Mouse (Mus musculus): ENCODE results near the gene Skor1. TPM values are rescaled to one million over a fixed set of nuclear protein-coding genes. Genes with fewer than 3 reads are reported as not detected.
A peak's percentile ranks its signal among the peaks of the same experiment; 100 is the strongest.

Skor1 gene
- polyA plus RNA-seq, 1 experiment from 2014 or later, result not detected

- Histone ChIP-seq H3K36me3 (ENCODE audit: control insufficient read depth, insufficient read depth, low read length) (no peaks in the 10 kb centered on the region), H3K4me1 (ENCODE audit: control insufficient read depth, insufficient read depth, low read length) (no peaks in the 10 kb centered on the region), H3K27me3 (ENCODE audit: control insufficient read depth, insufficient read depth, low read length) (no peaks in the 10 kb centered on the region), H3K4me2 (replicated peaks; ENCODE audit: low read depth, low read length) (no peak overlapping the region), H3K27ac (ENCODE audit: low read length) (no peak overlapping the region), H3K9me3 (ENCODE audit: control insufficient read depth, low read depth, low read length) (no peaks in the 10 kb centered on the region), H3K4me3 (ENCODE audit: low read depth, low read length) (no peak overlapping the region), H3K9ac (replicated peaks; ENCODE audit: low read depth, low read length) (no peak overlapping the region)
- 61% methylated on average over 5 of the region's 5 CpGs for WGBS
- no peak for ATAC-seq (ENCODE audit: insufficient number of reproducible peaks, insufficient read depth, low FRiP score, low read depth)
These were observed 30.4 kb downstream of the Skor1 start for GRCm38 (mm10) chr9:63118385-63118784.

GRCm38 (mm10) chr9:63112514-63112913, 36.2 kb downstream of the Skor1 start:
- Histone ChIP-seq H3K4me3 (ENCODE audit: low read depth, low read length) (no peak overlapping the region), H3K27ac (ENCODE audit: low read length) (no peak overlapping the region), H3K36me3 (ENCODE audit: control insufficient read depth, insufficient read depth, low read length) (no peaks in the 10 kb centered on the region), H3K9me3 (ENCODE audit: control insufficient read depth, low read depth, low read length) (no peaks in the 10 kb centered on the region), H3K4me2 (replicated peaks; ENCODE audit: low read depth, low read length) (no peak overlapping the region), H3K4me1 (ENCODE audit: control insufficient read depth, insufficient read depth, low read length) (peaks cover 15% of the 10 kb centered on the region), H3K27me3 (ENCODE audit: control insufficient read depth, insufficient read depth, low read length) (no peaks in the 10 kb centered on the region), H3K9ac (replicated peaks; ENCODE audit: low read depth, low read length) (no peak overlapping the region)
- 53% methylated on average over 3 of the region's 3 CpGs for WGBS
- ATAC-seq (ENCODE audit: insufficient number of reproducible peaks, insufficient read depth, low FRiP score, low read depth), result no peak

- Histone ChIP-seq H3K4me2 (replicated peaks; ENCODE audit: low read depth, low read length) (peak overlapping the region; percentile 65), H3K27ac (ENCODE audit: low read length) (peak overlapping the region; percentile 99), H3K36me3 (ENCODE audit: control insufficient read depth, insufficient read depth, low read length) (no peaks in the 10 kb centered on the region), H3K9ac (replicated peaks; ENCODE audit: low read depth, low read length) (no peak overlapping the region), H3K27me3 (ENCODE audit: control insufficient read depth, insufficient read depth, low read length) (no peaks in the 10 kb centered on the region), H3K9me3 (ENCODE audit: control insufficient read depth, low read depth, low read length) (no peaks in the 10 kb centered on the region), H3K4me1 (ENCODE audit: control insufficient read depth, insufficient read depth, low read length) (peaks cover 15% of the 10 kb centered on the region), H3K4me3 (ENCODE audit: low read depth, low read length) (no peak overlapping the region)
- ATAC-seq (ENCODE audit: insufficient number of reproducible peaks, insufficient read depth, low FRiP score, low read depth), result no peak
- WGBS, result 22% methylated on average over 2 of the region's 2 CpGs
These were observed 39.0 kb downstream of the Skor1 start for GRCm38 (mm10) chr9:63109782-63110087.

- H3K9ac ChIP-seq (replicated peaks; ENCODE audit: low read depth, low read length), result peak overlapping the region; percentile 61
- no peaks in the 10 kb centered on the region for H3K36me3 ChIP-seq (ENCODE audit: control insufficient read depth, insufficient read depth, low read length)
- under 1% methylated on average over 34 of the region's 34 CpGs for WGBS
- peak overlapping the region; percentile 42 for H3K4me3 ChIP-seq (ENCODE audit: low read depth, low read length)
- H3K27ac ChIP-seq (ENCODE audit: low read length), result peak overlapping the region; percentile 99
- ATAC-seq (ENCODE audit: insufficient number of reproducible peaks, insufficient read depth, low FRiP score, low read depth), result peak; percentile 79
- H3K9me3 ChIP-seq (ENCODE audit: control insufficient read depth, low read depth, low read length), result no peaks in the 10 kb centered on the region
- H3K27me3 ChIP-seq (ENCODE audit: control insufficient read depth, insufficient read depth, low read length), result no peaks in the 10 kb centered on the region
- peak overlapping the region; percentile 65 for H3K4me2 ChIP-seq (replicated peaks; ENCODE audit: low read depth, low read length)
- peaks cover 15% of the 10 kb centered on the region for H3K4me1 ChIP-seq (ENCODE audit: control insufficient read depth, insufficient read depth, low read length)
These were observed 39.6 kb downstream of the Skor1 start for GRCm38 (mm10) chr9:63109020-63109781.

- Histone ChIP-seq H3K27ac (ENCODE audit: low read length) (peak overlapping the region; percentile 99), H3K9me3 (ENCODE audit: control insufficient read depth, low read depth, low read length) (no peaks in the 10 kb centered on the region), H3K27me3 (ENCODE audit: control insufficient read depth, insufficient read depth, low read length) (no peaks in the 10 kb centered on the region), H3K9ac (replicated peaks; ENCODE audit: low read depth, low read length) (peak overlapping the region; percentile 61), H3K36me3 (ENCODE audit: control insufficient read depth, insufficient read depth, low read length) (no peaks in the 10 kb centered on the region), H3K4me3 (ENCODE audit: low read depth, low read length) (peak overlapping the region; percentile 42), H3K4me1 (ENCODE audit: control insufficient read depth, insufficient read depth, low read length) (peaks cover 15% of the 10 kb centered on the region), H3K4me2 (replicated peaks; ENCODE audit: low read depth, low read length) (peak overlapping the region; percentile 65)
- WGBS, result 31% methylated on average over 4 of the region's 4 CpGs
- ATAC-seq (ENCODE audit: insufficient number of reproducible peaks, insufficient read depth, low FRiP score, low read depth), result no peak; the same call in 1 of the 2 replicates
These were observed 40.2 kb downstream of the Skor1 start for GRCm38 (mm10) chr9:63108580-63108979.

GRCm38 (mm10) chr9:63100660-63101059, 48.1 kb downstream of the Skor1 start:
- H3K27me3 ChIP-seq (ENCODE audit: control insufficient read depth, insufficient read depth, low read length), result no peaks in the 10 kb centered on the region
- H3K9me3 ChIP-seq (ENCODE audit: control insufficient read depth, low read depth, low read length), result no peaks in the 10 kb centered on the region
- H3K36me3 ChIP-seq (ENCODE audit: control insufficient read depth, insufficient read depth, low read length), result no peaks in the 10 kb centered on the region
- 89% methylated on average over 5 of the region's 5 CpGs for WGBS
- no peaks in the 10 kb centered on the region for H3K4me1 ChIP-seq (ENCODE audit: control insufficient read depth, insufficient read depth, low read length)
- no peak for ATAC-seq (ENCODE audit: insufficient number of reproducible peaks, insufficient read depth, low FRiP score, low read depth)
- H3K4me3 ChIP-seq (ENCODE audit: low read depth, low read length), result no peak overlapping the region
- no peak overlapping the region for H3K4me2 ChIP-seq (replicated peaks; ENCODE audit: low read depth, low read length)
- no peak overlapping the region for H3K9ac ChIP-seq (replicated peaks; ENCODE audit: low read depth, low read length)
- H3K27ac ChIP-seq (ENCODE audit: low read length), result no peak overlapping the region

GRCm38 (mm10) chr9:63099876-63100275, 48.9 kb downstream of the Skor1 start:
- no peak overlapping the region for H3K9ac ChIP-seq (replicated peaks; ENCODE audit: low read depth, low read length)
- H3K4me3 ChIP-seq (ENCODE audit: low read depth, low read length), result no peak overlapping the region
- H3K27ac ChIP-seq (ENCODE audit: low read length), result no peak overlapping the region
- no peak for ATAC-seq (ENCODE audit: insufficient number of reproducible peaks, insufficient read depth, low FRiP score, low read depth)
- H3K36me3 ChIP-seq (ENCODE audit: control insufficient read depth, insufficient read depth, low read length), result no peaks in the 10 kb centered on the region
- no peaks in the 10 kb centered on the region for H3K27me3 ChIP-seq (ENCODE audit: control insufficient read depth, insufficient read depth, low read length)
- H3K9me3 ChIP-seq (ENCODE audit: control insufficient read depth, low read depth, low read length), result no peaks in the 10 kb centered on the region
- H3K4me1 ChIP-seq (ENCODE audit: control insufficient read depth, insufficient read depth, low read length), result no peaks in the 10 kb centered on the region
- H3K4me2 ChIP-seq (replicated peaks; ENCODE audit: low read depth, low read length), result no peak overlapping the region

GRCm38 (mm10) chr9:63099344-63099743, 49.4 kb downstream of the Skor1 start:
- Histone ChIP-seq H3K4me3 (ENCODE audit: low read depth, low read length) (no peak overlapping the region), H3K4me1 (ENCODE audit: control insufficient read depth, insufficient read depth, low read length) (no peaks in the 10 kb centered on the region), H3K27me3 (ENCODE audit: control insufficient read depth, insufficient read depth, low read length) (no peaks in the 10 kb centered on the region), H3K36me3 (ENCODE audit: control insufficient read depth, insufficient read depth, low read length) (no peaks in the 10 kb centered on the region), H3K9ac (replicated peaks; ENCODE audit: low read depth, low read length) (no peak overlapping the region), H3K9me3 (ENCODE audit: control insufficient read depth, low read depth, low read length) (no peaks in the 10 kb centered on the region), H3K27ac (ENCODE audit: low read length) (no peak overlapping the region), H3K4me2 (replicated peaks; ENCODE audit: low read depth, low read length) (no peak overlapping the region)
- WGBS, result 83% methylated on average over 4 of the region's 4 CpGs
- ATAC-seq (ENCODE audit: insufficient number of reproducible peaks, insufficient read depth, low FRiP score, low read depth), result no peak

- no peak overlapping the region for H3K27ac ChIP-seq (ENCODE audit: low read length)
- H3K4me3 ChIP-seq (ENCODE audit: low read depth, low read length), result no peak overlapping the region
- H3K36me3 ChIP-seq (ENCODE audit: control insufficient read depth, insufficient read depth, low read length), result no peaks in the 10 kb centered on the region
- no peak for ATAC-seq (ENCODE audit: insufficient number of reproducible peaks, insufficient read depth, low FRiP score, low read depth)
- H3K9me3 ChIP-seq (ENCODE audit: control insufficient read depth, low read depth, low read length), result no peaks in the 10 kb centered on the region
- WGBS, result 72% methylated on average over 4 of the region's 4 CpGs
- no peaks in the 10 kb centered on the region for H3K27me3 ChIP-seq (ENCODE audit: control insufficient read depth, insufficient read depth, low read length)
- H3K9ac ChIP-seq (replicated peaks; ENCODE audit: low read depth, low read length), result no peak overlapping the region
- no peak overlapping the region for H3K4me2 ChIP-seq (replicated peaks; ENCODE audit: low read depth, low read length)
- no peaks in the 10 kb centered on the region for H3K4me1 ChIP-seq (ENCODE audit: control insufficient read depth, insufficient read depth, low read length)
These were observed 49.9 kb downstream of the Skor1 start for GRCm38 (mm10) chr9:63098887-63099286.
